Mouse (Mus musculus): ENCODE measurements at regions not wholly inside any gene's neighbourhood (a gene's known extent, or its start where the extent isn't known, plus 50 kb on each side); places are given as distances from the start of the nearest gene placed in this dataset.

DNA sequence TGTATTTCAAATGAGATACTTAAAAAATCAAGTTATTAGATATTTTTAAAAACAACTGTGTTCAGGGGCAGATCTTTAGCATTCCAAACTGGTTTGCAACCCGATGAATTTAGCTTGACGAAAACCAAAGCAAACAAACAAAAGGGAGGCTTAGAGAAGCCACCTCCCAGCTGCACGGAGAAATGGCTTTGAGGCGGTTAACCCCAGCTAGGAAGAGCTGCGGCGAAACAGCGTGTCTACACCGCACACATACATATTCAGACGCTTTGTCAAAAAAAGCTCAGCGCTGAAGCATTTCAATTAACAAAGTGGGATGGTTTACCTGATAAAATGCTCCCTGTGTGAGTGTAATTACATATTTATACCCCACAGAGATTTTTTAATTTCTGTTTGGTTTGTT is 123.0 kb upstream of the Ap5m1 start:
- DNase-seq: no peak

DNA sequence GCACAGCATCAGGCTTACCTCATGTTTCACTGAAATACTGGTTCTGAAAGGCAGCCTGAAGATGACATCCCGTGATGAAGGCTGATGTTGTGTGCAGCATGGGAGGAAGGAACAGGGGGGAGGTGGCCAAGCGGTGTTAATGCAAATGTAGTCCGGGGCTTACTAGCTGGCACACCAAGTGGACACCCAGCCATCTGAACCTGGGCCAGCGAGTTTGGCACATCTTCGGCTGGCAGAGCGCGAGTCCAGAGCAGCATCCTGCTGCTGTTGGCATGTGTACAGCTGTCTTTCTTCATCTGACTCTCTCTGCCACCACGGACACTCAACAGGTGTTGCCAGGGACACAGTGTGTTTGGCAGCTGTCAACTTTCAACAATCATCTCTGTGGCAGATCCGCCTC is 135.0 kb upstream of the Ap5m1 start:
- DNase-seq: no peak

- DNase-seq: no peak
Observed at GRCm38 (mm10) chr14:48925870-48926269, 140.0 kb upstream of the Ap5m1 start.

DNA sequence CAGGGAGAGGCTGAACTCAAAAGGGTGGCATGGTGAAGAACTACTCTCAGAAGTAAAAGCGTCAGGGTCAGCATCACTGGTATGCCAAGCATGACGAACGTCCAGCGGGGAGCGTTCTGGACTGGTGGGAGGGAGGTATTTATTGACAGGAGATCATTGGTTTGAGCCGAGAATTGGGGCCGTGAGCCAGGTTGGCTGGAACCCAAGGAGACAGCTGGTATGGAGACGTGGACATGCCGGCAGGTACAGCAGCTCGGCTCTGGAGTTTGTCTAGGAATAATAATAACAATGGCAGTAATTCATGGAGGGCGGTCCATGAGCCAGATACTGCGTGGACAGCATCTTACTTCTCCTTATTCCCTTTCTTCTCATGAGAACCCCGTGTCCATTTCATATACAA is 156.5 kb upstream of the Ap5m1 start:
- DNase-seq: no peak

- DNase-seq: no peak
Observed at GRCm38 (mm10) chr14:48907991-48908698, 157.8 kb upstream of the Ap5m1 start.

DNA sequence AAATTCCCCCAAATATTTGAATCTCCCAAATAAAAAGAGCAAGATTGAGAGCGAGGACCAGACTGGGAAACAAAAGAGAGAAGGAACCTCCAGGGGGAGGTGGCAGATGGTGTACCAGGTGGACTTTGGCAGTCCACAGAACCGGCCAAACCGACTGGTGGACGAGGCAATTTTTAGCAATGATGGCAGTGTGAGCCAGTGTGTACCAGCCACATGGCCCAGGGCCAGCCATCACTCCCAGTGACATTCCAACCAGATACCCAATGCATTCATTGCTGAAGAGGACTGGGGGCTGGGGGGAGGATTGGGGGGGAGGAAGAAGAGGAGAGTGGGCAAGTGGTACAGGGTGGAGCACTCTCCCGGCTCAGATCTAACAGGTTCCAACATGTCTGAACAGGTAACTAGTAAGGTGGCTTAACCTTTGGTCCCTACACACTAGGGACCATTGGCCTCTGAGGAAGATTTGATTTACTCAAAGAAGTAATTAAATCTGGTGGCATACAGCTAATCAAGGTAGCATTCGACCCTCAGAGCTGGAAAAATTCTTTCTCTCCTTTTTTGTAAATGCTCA is 158.4 kb upstream of the Ap5m1 start:
- DNase-seq: no peak

GRCm38 (mm10) chr14:48906956-48907355 is 158.9 kb upstream of the Ap5m1 start:
- no peak for DNase-seq

GRCm38 (mm10) chr14:48904576-48904975 is 161.3 kb upstream of the Ap5m1 start:
- DNase-seq: no peak

GRCm38 (mm10) chr14:48903526-48903925 is 162.4 kb upstream of the Ap5m1 start:
- no peak for DNase-seq

- no peak for DNase-seq
Observed at GRCm38 (mm10) chr14:48900201-48900600, 165.7 kb upstream of the Ap5m1 start.

DNA sequence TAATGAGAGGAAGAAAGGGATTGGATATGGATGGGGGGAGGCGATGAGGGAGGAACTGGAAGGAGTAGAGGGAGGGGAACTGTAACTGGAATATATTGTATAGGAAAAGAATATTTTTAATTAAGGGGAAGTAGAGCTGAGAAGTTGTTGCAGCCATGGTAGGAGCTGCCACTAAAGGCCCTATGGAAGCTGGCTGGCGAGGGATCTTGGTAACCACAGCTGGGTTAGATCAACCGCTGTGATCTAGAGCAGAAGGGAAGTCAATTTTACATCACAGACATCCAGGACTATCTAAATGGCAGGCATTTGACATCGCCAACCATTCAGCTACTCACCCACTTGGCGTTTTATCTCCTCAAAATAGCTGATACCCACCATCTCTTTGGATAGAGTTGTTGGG is 168.8 kb upstream of the Ap5m1 start:
- DNase-seq: no peak

DNA sequence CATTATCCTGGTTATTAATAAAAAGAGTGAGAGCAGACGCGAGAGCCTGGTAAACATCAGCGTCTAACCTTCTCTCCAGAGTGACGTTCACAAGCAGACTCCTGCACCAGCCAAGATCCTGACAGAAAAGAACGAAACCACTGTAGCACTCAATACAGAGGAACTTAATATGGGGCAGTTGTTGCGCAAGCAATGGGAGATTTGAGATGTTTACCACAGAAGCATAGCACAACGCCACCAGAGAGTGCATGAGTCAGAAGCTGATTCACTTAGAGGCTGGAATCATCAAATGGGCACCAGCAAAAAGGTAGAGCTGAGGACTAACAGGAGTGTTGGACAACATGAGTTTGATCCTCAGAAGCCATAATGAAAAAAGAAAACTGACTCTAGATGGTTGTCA is 169.7 kb upstream of the Ap5m1 start:
- no peak for DNase-seq

- peak; percentile 4 to 10 for DNase-seq
Observed at GRCm38 (mm10) chr14:48891216-48891615, 174.7 kb upstream of the Ap5m1 start.

DNA sequence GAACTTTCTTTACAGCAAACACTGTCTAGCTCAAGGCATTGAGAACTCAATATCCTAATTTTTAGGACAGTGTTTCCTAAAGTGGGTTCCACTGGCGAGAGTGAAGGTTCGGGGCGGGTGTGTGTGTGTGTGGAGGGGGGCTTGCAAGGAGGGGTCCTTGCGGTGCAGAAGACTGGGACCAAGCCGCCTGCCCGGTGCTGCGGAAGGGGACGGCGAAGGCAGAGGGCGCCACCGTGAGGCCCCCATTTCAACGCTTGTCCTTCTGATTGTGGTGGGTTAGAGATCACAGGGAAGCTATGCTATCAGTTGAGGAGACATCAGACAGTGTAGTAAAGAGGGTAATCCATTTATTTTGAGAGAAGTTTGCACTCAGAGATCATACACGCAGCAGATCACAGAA is 176.9 kb upstream of the Ap5m1 start:
- DNase-seq: no peak

DNA sequence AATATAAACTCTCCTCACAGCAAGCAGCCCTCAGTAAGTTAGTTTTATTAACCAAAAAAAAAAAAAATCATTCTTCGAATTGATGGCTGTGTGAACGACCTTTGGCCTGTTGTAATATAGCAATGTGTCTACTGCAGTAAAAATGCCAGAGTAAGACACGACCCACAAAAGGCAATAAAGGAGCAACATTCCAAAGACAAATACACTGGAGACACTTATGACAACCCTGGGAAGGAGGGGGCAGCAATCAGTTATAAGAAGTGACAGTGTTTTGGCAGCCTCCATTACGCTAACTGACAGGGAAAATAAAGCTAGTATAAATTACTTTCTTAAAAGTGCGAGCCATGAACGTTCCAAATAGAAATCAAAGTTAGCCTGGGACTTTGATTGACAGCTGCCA is 185.9 kb upstream of the Ap5m1 start:
- no peak for DNase-seq

- DNase-seq: no peak
Observed at GRCm38 (mm10) chr14:48877998-48878657, 187.8 kb upstream of the Ap5m1 start.

DNA sequence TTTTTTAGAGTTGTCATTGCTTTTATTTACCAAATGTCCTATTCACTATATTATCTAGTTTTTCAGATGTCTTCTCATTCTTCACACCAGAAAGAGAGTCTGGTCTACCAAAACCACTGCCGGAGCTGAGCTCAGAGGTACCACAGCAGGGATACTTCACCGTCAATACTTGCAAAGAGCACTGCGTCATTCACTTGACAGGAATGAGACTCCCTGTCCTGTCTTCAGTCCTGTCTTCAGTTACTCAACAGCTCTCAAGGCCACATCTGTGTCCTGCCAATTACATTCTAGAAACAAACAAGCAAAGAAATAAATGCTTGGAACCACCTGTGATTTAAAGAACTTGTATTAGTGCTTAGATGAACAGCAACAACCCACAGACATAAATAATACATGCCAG is 194.6 kb upstream of the Ap5m1 start:
- DNase-seq: no peak

DNA sequence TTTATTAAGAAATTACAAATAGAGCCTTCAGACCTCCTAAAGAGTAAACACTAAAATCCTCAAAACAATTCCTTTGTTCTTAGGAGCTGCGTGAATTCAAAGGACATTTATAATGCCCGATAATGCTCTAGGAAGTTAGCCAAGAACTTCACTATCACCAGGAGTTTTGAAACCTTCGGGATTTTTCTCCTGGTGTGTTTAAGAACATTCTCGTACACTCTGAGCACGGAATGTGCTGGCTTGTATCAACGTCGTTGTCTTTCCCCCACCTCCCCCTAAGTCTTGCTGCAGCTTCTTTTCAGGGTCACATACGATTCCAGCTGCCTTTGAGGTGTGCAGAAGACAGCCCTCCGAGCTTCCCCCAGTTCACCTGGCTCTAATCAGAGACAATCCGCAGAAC is 195.9 kb upstream of the Ap5m1 start:
- no peak for DNase-seq

DNA sequence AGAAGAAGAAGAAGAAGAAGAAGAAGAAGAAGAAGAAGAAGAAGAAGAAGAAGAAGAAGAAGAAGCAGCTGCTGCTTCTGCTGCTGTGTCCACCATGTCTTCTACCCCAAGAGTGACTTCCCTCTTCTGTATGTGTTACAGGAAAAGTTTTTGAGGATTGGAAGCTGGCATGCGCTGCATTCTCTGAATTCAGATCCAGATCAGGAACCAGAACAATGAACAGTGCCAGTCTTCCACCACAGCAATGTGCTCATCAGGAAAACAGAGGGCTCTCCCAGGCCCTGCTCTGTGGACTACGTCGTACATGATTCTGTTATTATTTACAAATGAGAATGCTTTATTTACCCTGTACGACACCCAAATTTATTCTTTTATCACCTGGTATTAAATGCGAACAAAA is 181.8 kb upstream of the Otx2 start:
- no peak for DNase-seq

DNA sequence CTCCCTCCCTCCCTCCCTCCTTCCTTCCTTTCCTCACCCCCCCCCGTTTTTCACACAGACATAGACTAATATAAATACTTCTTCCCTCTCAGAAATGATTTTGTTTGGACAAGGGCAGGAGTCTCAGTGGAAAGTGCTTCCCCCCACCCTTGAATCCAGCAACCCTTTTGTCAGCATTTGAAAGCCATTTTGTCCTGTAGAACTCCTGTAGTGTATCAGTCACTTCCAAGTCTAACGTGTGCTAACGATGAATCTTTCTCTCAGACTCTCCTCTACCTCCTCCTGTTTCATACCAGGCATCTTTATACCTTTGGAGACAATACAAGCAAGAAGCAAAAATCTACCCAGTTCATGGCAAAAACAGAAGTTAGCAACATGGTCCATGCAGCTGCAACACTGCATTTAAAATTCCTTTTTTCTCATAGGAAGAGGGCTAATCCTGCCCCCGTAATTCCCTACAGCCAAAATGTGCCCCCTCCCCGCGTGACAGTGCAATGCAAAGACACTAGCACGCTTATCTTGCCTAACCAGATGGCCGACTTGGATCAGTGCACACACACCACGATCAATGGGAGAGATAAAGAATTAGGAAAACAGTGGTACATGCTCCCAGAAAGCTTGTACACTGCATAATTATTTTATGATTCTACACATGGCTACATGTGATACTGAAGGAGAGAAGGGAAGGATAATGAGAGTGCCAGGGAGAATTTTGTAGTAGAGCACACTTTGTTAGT is 180.7 kb upstream of the Otx2 start:
- no peak for DNase-seq

GRCm38 (mm10) chr14:48853479-48854187 is 180.0 kb upstream of the Otx2 start:
- no peak for DNase-seq

GRCm38 (mm10) chr14:48852787-48853186 is 179.2 kb upstream of the Otx2 start:
- no peak for DNase-seq

DNA sequence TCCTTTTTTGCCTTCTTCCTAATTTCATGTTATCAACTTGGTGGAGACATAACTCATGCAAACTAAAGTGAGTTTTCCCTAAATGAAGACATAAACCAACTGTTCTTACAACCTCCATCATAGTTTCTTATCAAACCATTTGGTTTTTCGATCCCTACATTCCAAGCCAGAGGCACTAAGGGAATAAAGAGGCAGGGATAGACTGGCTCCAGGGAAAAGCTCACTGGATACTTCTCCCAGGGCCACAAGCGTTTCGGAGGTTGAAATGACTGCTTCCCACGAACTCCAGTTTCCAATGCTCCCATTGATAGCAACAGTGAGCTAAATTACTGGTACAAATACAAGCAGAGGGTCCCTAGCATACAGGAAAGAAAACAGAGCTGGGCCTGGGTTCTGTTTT is 178.4 kb upstream of the Otx2 start:
- no peak for DNase-seq
